Mouse (Mus musculus): ENCODE data around the gene Plek.

DNA sequence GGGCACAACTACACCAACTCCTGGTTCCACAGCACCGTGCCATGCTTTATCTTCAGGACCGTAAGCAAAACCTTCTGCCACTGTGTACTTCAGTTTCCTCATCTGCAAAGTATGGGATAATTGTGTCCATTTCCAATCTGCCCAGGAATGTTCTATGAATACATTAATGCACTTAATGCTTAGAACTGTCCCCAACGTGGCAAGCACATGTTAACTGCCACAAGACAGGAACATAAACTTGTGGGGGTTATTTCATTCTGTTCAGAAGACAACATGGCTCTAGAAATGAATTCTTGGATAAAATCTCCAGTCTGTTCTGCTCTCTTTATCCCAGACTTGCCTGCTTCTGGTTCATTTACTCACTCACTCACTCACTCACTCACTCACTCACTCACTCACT, 48.4 kb downstream of the Plek start:
- TF ChIP-seq CTCF (IDR thresholded peaks at IDR 0.05; ENCODE audit: low read depth) (no peak), EP300 (optimal IDR thresholded peaks at IDR 0.05) (no peak)

All from stomach, postnatal 0 days (tissue).